Mouse (Mus musculus): ENCODE data around the gene Upk1a. TPM values are rescaled to one million over a fixed set of nuclear protein-coding genes. Genes with fewer than 3 reads are reported as not detected.

Upk1a gene
- polyA plus RNA-seq, 1 experiment = 0.53 TPM

DNA sequence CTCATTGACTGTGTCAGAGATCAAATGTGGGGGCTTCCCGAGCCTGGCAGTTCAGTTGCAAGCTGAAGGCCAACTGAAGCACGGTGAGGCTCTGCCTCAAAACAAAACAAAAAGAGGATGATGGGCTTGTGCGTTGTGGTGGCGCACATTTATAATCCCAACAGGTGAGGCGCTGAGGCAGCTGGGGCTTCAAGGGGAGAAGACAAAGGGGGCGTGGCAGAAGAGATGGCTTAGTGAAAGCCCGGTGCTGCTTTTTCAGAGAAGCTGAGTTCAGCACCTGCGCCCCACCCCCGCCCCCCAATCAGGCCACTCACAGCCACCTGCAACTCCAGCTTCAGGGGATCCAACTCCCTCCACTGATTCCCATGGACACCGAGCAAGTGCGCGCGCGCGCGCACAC is 4.2 kb downstream of the Upk1a start:
- no peak overlapping the region for H3K4me3 ChIP-seq (ENCODE audit: insufficient read depth, poor library complexity, severe bottlenecking)
- H3K79me2 ChIP-seq (ENCODE audit: control insufficient read depth, insufficient read depth) = no peaks in the 10 kb centered on the region
- no peak overlapping the region for H3ac ChIP-seq (ENCODE audit: control insufficient read depth, insufficient read length, low read depth)
- no peaks in the 10 kb centered on the region for H3K27me3 ChIP-seq (ENCODE audit: control insufficient read depth, insufficient read depth, insufficient read length)
- H3K79me3 ChIP-seq (ENCODE audit: low read depth) = no peaks in the 10 kb centered on the region
- no peaks in the 10 kb centered on the region for H3K36me3 ChIP-seq (ENCODE audit: control insufficient read depth, insufficient read depth)
- TF ChIP-seq CEBPB (IDR thresholded peaks at IDR 0.05; ENCODE audit: low read depth) (no peak), MYOD1 (IDR thresholded peaks at IDR 0.05; ENCODE audit: control insufficient read depth, insufficient read length, low read depth) (no peak), MAX (IDR thresholded peaks at IDR 0.05) (no peak), MYOG (IDR thresholded peaks at IDR 0.05; ENCODE audit: control insufficient read depth, extremely low read depth, insufficient read length) (no peak), FOSL1 (IDR thresholded peaks at IDR 0.05; ENCODE audit: insufficient read depth, low read length, poor library complexity, severe bottlenecking) (no peak), CTCF (IDR thresholded peaks at IDR 0.05; ENCODE audit: control insufficient read depth, insufficient read depth, insufficient read length) (no peak), USF1 (IDR thresholded peaks at IDR 0.05; ENCODE audit: low read depth) (no peak)

DNA sequence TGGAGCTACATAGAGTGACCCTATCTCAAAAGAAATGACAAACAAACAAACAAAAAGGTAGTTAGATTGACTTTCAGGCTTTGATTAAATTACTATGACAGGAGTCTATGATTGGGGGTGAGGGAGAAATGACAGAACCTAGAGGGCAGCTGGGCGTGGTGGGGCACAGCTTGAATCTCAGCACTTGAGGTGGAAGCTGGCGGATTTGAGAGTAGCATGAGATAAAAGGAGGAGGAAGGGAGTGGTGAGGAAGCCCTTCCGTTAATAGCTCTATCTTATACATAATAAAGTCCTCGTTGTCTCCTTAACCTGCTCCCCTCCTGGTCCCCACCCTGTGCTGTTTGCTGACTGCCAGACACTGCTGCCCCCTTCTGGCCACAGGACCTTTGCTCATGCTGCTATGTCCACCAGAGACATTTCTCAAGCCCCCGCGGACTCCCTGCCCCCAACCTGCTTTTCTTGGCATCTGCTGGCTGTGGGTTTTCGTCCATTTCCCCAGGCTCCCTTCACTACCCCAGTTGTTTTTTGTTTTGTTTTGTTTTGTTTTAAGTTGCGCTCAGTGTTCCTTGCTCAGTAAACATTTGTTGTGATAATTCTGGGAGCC is 4.8 kb downstream of the Upk1a start:
- no peaks in the 10 kb centered on the region for H3K27me3 ChIP-seq (ENCODE audit: control insufficient read depth, insufficient read depth, insufficient read length)
- H3K79me3 ChIP-seq (ENCODE audit: low read depth) = no peaks in the 10 kb centered on the region
- no peak overlapping the region for H3ac ChIP-seq (ENCODE audit: control insufficient read depth, insufficient read length, low read depth)
- no peak overlapping the region for H3K4me3 ChIP-seq (ENCODE audit: insufficient read depth, poor library complexity, severe bottlenecking)
- no peaks in the 10 kb centered on the region for H3K36me3 ChIP-seq (ENCODE audit: control insufficient read depth, insufficient read depth)
- TF ChIP-seq CTCF (IDR thresholded peaks at IDR 0.05; ENCODE audit: control insufficient read depth, insufficient read depth, insufficient read length) = peak; percentile 43
- TF ChIP-seq USF1 (IDR thresholded peaks at IDR 0.05; ENCODE audit: low read depth) = no peak
- no peaks in the 10 kb centered on the region for H3K79me2 ChIP-seq (ENCODE audit: control insufficient read depth, insufficient read depth)

DNA sequence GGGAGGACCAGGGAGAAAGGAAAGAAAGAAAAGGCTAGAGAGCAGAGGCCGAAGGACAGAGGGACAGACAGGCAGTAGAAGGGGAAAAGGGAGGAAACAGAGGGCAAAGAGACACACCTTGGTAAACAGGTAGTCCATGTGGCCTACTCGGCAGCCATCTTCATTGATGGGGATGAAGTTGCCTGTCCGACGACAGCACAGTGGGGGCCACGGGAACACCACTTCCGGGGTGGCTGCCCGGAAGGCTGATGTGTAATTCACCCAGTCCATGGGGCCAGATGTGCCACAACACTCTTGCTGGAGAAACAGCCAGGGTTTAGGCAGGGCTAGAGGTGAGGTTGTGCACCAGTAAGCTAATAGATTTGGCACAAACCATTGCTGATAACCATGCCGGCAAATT is 7.7 kb downstream of the Upk1a start:
- H3K36me3 ChIP-seq (ENCODE audit: control insufficient read depth, insufficient read depth) = no peaks in the 10 kb centered on the region
- H3K27me3 ChIP-seq (ENCODE audit: control insufficient read depth, insufficient read depth, insufficient read length) = peaks cover 5% of the 10 kb centered on the region
- H3K79me2 ChIP-seq (ENCODE audit: control insufficient read depth, insufficient read depth) = no peaks in the 10 kb centered on the region
- H3K4me3 ChIP-seq (ENCODE audit: insufficient read depth, poor library complexity, severe bottlenecking) = no peak overlapping the region
- TF ChIP-seq MYOG (IDR thresholded peaks at IDR 0.05; ENCODE audit: control insufficient read depth, extremely low read depth, insufficient read length) (no peak), USF1 (IDR thresholded peaks at IDR 0.05; ENCODE audit: low read depth) (no peak), CTCF (IDR thresholded peaks at IDR 0.05; ENCODE audit: control insufficient read depth, insufficient read depth, insufficient read length) (no peak), FOSL1 (IDR thresholded peaks at IDR 0.05; ENCODE audit: insufficient read depth, low read length, poor library complexity, severe bottlenecking) (no peak), CEBPB (IDR thresholded peaks at IDR 0.05; ENCODE audit: low read depth) (no peak), MAX (IDR thresholded peaks at IDR 0.05) (no peak)
- no peak overlapping the region for H3ac ChIP-seq (ENCODE audit: control insufficient read depth, insufficient read length, low read depth)
- H3K79me3 ChIP-seq (ENCODE audit: low read depth) = no peaks in the 10 kb centered on the region

DNA sequence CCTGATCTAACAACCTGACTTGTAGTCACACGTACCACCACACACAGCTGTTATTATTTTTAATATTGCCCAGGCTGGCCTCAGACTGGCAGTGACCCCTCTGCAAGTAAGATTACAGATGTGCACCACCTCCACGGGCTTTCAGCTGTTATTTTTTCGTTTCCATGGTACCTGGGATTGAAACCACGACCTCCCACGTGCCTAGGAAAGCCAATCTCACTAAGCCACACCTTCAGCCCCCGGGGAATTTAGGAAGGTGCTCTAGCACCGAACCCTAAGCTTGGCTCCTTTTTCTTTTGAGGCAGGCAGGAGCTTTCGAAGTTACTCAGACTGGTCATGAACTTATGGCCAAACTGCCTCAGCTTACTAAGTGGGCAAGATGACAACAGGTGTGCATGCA is 8.2 kb downstream of the Upk1a start:
- Histone ChIP-seq H3ac (ENCODE audit: control insufficient read depth, insufficient read length, low read depth) (no peak overlapping the region), H3K79me2 (ENCODE audit: control insufficient read depth, insufficient read depth) (no peaks in the 10 kb centered on the region), H3K4me3 (ENCODE audit: insufficient read depth, poor library complexity, severe bottlenecking) (no peak overlapping the region), H3K36me3 (ENCODE audit: control insufficient read depth, insufficient read depth) (no peaks in the 10 kb centered on the region), H3K27me3 (ENCODE audit: control insufficient read depth, insufficient read depth, insufficient read length) (peaks cover 8% of the 10 kb centered on the region), H3K79me3 (ENCODE audit: low read depth) (no peaks in the 10 kb centered on the region)
- TF ChIP-seq USF1 (IDR thresholded peaks at IDR 0.05; ENCODE audit: low read depth) (no peak), MYOD1 (IDR thresholded peaks at IDR 0.05; ENCODE audit: control insufficient read depth, insufficient read length, low read depth) (no peak), CTCF (IDR thresholded peaks at IDR 0.05; ENCODE audit: control insufficient read depth, insufficient read depth, insufficient read length) (no peak), CEBPB (IDR thresholded peaks at IDR 0.05; ENCODE audit: low read depth) (no peak), MYOG (IDR thresholded peaks at IDR 0.05; ENCODE audit: control insufficient read depth, extremely low read depth, insufficient read length) (no peak), FOSL1 (IDR thresholded peaks at IDR 0.05; ENCODE audit: insufficient read depth, low read length, poor library complexity, severe bottlenecking) (no peak), MAX (IDR thresholded peaks at IDR 0.05) (no peak)

DNA sequence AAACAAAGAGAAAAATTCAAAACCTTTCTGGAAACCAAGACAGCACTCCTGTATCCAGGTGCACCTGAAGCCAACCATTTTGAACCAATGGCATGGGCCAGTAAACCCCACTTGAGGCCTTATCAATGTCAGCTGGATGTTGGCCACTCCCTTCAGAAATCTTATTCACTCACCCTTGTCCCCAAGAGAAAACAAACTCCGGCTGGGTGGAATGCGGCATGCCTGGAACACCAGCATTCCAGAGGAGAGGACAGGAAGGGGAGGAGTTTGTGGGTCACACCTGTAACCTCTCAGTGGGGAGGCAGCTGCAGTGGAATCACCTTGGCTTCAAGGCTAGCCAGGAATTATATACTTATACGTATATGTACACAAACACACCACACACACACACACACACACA is 10.1 kb downstream of the Upk1a start:
- Histone ChIP-seq H3ac (ENCODE audit: control insufficient read depth, insufficient read length, low read depth) (no peak overlapping the region), H3K27me3 (ENCODE audit: control insufficient read depth, insufficient read depth, insufficient read length) (peaks cover 23% of the 10 kb centered on the region), H3K4me3 (ENCODE audit: insufficient read depth, poor library complexity, severe bottlenecking) (no peak overlapping the region), H3K79me2 (ENCODE audit: control insufficient read depth, insufficient read depth) (no peaks in the 10 kb centered on the region), H3K79me3 (ENCODE audit: low read depth) (no peaks in the 10 kb centered on the region), H3K36me3 (ENCODE audit: control insufficient read depth, insufficient read depth) (no peaks in the 10 kb centered on the region)
- TF ChIP-seq MYOD1 (IDR thresholded peaks at IDR 0.05; ENCODE audit: control insufficient read depth, insufficient read length, low read depth) (no peak), CEBPB (IDR thresholded peaks at IDR 0.05; ENCODE audit: low read depth) (no peak), USF1 (IDR thresholded peaks at IDR 0.05; ENCODE audit: low read depth) (no peak), MYOG (IDR thresholded peaks at IDR 0.05; ENCODE audit: control insufficient read depth, extremely low read depth, insufficient read length) (no peak), MAX (IDR thresholded peaks at IDR 0.05) (no peak), CTCF (IDR thresholded peaks at IDR 0.05; ENCODE audit: control insufficient read depth, insufficient read depth, insufficient read length) (no peak), FOSL1 (IDR thresholded peaks at IDR 0.05; ENCODE audit: insufficient read depth, low read length, poor library complexity, severe bottlenecking) (no peak)

DNA sequence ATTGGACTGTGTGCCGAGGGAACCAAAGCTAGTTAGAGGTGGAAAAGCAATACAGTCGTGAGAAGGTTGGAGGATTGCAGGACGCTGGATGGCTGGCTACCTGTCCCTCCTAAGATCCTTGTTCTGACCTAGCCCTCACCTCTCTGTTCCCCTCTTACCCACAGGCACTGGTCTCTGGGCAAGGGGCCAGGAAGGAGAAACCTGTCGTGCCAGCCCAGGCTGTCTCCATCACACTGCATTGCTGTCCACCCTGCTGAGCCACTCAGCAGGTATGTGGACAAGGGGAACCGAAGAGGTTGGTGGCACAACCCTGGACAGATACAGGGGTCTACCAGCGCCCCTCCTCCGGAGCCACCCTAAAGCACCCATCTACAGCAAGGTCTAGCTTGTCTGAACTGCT is 12.0 kb downstream of the Upk1a start:
- no peak overlapping the region for H3ac ChIP-seq (ENCODE audit: control insufficient read depth, insufficient read length, low read depth)
- TF ChIP-seq MAX (IDR thresholded peaks at IDR 0.05) (no peak), FOSL1 (IDR thresholded peaks at IDR 0.05; ENCODE audit: insufficient read depth, low read length, poor library complexity, severe bottlenecking) (no peak), MYOG (IDR thresholded peaks at IDR 0.05; ENCODE audit: control insufficient read depth, extremely low read depth, insufficient read length) (no peak), CEBPB (IDR thresholded peaks at IDR 0.05; ENCODE audit: low read depth) (no peak), MYOD1 (IDR thresholded peaks at IDR 0.05; ENCODE audit: control insufficient read depth, insufficient read length, low read depth) (no peak), CTCF (IDR thresholded peaks at IDR 0.05; ENCODE audit: control insufficient read depth, insufficient read depth, insufficient read length) (no peak), USF1 (IDR thresholded peaks at IDR 0.05; ENCODE audit: low read depth) (no peak)
- H3K27me3 ChIP-seq (ENCODE audit: control insufficient read depth, insufficient read depth, insufficient read length) = peaks cover 34% of the 10 kb centered on the region
- H3K36me3 ChIP-seq (ENCODE audit: control insufficient read depth, insufficient read depth) = no peaks in the 10 kb centered on the region
- no peak overlapping the region for H3K4me3 ChIP-seq (ENCODE audit: insufficient read depth, poor library complexity, severe bottlenecking)
- H3K79me3 ChIP-seq (ENCODE audit: low read depth) = no peaks in the 10 kb centered on the region
- no peaks in the 10 kb centered on the region for H3K79me2 ChIP-seq (ENCODE audit: control insufficient read depth, insufficient read depth)
